Mouse (Mus musculus): ENCODE results near the gene Bcl11a.

- TF ChIP-seq CTCF (IDR thresholded peaks at IDR 0.05; ENCODE audit: low read depth, low read length) (no peak), GATA1 (IDR thresholded peaks at IDR 0.05; ENCODE audit: borderline replicate concordance, low read length) (no peak)
Measured at GRCm38 (mm10) chr11:24094086-24094487, 16.2 kb downstream of the Bcl11a start.

All from G1E (cell line).